Mouse (Mus musculus) right cerebral cortex, postnatal 36 days (tissue): ENCODE results near the gene Cntnap2.
"Not testable (repeated sequence)": the region's sequence is repeated elsewhere in the genome, so short reads cannot be mapped to it uniquely, and the experiment has no call there.

Source experiments
- DNase-seq, 2 experiments: peaks; one replicate each; pipeline ENCODE4 v3.0.0; 2022; ENCODE audit warnings: low spot score in 2 of 2, mixed read lengths in 1 of 2

Gene Cntnap2

DNA sequence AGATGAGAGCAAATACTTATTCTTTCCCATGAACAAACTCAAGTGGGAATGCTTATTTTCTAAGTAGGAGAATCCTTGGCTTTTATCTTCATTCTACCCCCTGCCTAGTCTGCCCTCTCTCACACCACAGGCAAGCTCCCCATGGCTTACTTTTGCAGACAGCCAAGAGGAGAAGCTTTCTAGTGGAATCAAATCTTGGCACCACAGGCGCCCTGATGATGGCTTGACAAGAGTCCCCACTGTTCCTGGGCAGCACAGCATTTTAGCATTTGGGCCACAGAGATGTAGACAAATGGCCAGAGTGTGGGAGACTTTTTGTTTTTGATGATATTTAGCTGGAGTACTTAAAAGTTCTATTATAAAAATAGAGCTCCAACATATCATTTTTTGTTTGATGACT is 1204.0 kb downstream of the Cntnap2 start:
- DNase-seq, result no peak

DNA sequence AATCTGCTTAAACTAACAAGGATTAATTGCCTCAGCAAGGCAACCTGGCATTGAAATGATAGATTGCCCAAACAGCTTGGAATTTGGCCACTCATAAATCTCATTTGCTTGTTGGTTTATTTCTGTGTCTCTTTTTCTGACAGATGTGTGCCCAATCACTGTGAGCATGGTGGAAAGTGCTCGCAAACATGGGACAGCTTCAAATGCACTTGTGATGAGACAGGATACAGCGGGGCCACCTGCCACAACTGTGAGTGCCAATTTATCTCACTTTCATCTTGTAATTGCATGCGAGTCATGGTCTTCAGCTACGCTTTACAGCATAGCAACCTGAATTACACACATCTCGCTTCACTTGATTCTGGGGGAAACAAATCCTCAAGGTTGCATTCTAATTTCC is 1287.8 kb downstream of the Cntnap2 start:
- DNase-seq, result no peak

DNA sequence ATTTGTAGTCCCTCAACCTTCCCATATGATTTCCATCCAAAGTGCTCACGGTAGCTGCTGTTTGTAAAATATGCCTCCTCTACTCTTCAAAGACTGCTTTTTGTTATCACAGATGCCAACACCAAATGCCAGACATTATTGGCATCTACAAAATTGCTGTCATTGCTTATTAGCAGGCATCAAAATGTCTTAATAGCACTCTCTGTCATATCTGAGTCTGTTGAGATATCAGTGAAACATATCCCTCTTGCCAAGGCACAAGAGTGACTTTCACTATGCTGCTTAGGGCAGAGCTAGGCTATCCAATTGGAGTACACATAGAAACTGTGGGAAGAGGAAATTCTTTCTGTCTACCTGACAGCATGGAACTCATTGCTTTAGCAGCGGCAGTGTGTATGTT is 1301.9 kb downstream of the Cntnap2 start:
- no peak for DNase-seq

- no peak for DNase-seq
These were observed 1303.0 kb downstream of the Cntnap2 start for GRCm38 (mm10) chr6:46362156-46362555.

DNA sequence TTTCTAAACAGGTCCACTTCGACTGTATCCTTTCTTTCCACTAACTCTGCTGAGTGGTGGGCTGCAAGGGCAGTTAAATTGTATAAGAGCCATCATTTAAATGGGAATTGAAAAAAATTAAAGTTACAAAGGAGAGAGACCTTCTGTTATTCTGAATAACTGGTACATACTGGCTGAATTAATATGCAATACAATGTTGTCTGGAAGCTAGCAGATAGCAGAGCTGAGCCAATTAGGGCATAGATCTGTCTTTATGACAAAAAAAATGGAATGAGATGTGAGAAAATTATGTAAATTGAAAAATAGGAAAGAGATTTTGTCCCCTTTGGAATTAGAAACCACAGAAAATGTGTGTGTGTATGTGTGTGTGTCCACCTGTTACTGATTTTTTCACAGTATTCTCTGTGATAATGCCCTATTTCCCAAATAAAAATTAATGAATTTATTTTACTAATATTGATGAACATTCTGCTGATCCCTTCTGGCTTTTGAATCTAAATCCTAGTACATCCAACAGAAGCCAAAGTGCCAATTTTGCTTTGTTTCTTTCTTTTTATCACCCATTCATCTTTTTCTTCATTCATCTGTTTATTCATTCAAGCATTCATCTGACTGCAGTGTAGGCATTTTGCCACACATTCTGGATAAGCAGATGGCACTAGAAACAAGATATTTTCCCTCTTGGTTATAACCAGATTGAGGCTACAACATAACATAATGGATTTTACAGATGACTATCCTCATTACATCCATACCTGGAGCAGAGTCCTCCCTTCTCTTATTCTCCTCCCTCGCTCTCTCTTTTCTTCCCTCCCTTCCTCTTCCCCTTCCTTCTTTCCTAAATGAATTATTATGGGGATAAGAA is 1339.8 kb downstream of the Cntnap2 start:
- DNase-seq, result no peak

GRCm38 (mm10) chr6:46414154-46414553 is 1355.0 kb downstream of the Cntnap2 start:
- no peak for DNase-seq

GRCm38 (mm10) chr6:46414562-46414961 is 1355.4 kb downstream of the Cntnap2 start:
- no peak for DNase-seq

- no peak for DNase-seq
These were observed 1360.7 kb downstream of the Cntnap2 start for GRCm38 (mm10) chr6:46419827-46420226.

DNA sequence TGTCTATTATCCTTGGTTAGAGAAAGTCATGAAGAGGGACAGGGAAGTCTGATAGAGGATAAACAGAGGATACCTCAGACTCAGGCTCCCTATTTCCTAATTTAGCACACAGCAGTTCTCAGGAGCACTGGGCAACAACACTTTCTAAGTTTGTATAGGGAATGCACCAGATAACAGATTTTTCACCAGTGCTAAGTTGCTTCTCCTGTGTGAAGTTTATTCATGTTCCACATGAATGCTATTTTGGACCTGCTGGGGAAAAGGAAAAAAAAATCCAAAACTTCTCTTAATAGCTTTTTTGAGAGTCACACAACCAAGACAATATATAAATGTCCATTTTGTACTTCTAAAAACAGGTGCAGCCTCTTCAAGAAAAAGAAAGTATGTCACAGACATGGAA is 1361.2 kb downstream of the Cntnap2 start:
- no peak for DNase-seq

DNA sequence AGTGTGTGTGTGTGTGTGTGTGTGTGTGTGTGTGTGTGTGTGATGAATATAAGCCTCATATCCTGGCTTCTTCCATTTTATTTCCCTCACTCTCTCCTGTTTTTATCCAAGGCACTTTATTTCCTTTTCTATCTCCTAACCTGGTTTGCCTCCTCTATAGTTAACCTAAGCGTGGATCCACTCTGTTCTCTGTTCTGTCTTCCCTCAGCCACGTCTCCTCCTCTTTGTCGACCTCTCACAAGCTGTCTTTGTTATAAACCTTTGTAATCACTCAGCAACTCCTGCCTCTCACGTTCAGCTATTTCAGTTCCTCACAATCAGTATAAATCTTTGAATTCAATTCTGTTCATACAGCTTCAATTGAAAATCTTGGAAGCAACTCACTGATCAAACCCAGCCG is 1369.1 kb downstream of the Cntnap2 start:
- DNase-seq, result no peak

DNA sequence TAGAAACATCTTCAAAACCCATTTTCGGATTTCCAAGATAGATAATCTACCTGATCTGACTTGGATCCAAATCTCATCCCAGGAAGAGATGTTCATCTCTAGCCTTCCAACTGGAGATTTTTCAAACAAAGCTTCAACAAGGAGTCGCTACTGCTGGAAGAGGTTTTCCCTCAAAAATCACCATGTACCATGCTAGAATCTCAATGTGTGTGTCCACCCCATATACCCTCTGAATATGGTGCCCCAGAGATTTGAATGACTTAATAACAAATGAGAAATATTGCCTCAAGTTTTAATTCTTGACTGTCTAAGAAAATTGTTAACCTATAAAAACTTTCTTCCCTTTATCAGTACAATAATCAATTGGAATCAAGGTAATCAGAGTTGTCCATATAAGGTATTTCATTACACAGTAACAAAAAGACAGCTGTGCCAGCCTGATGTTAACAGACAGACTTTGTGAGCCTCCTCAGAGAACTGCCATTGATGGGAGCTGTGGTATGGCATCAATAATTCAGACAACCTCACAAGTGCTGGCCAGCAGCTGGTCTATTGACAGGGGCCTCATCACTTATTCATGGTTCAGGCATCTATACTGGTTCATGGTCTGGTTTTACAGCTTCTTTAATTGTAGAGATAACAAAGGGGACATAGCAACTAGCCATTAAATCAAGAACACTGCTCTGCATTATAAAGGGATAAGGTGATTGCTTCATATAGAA is 1391.9 kb downstream of the Cntnap2 start:
- no peak for DNase-seq

DNA sequence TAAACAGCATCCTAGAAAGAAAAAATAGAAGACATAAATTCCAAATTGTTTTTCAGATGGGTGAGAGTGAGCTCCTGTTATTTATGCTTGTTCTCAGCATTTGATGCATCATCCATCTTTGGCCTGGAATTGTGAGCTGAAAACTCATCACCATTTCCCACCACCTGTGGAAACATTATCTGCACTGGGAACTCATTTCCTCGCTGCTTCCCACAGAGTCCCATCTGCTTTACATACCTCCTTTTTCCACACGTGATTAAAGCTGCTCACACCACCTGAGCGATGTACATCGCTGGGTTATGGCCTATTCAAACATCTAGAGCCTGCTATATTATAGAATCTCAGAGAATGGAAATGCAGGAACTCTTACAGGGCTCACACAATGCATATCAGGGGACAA is 1413.5 kb downstream of the Cntnap2 start:
- DNase-seq, result no peak

DNA sequence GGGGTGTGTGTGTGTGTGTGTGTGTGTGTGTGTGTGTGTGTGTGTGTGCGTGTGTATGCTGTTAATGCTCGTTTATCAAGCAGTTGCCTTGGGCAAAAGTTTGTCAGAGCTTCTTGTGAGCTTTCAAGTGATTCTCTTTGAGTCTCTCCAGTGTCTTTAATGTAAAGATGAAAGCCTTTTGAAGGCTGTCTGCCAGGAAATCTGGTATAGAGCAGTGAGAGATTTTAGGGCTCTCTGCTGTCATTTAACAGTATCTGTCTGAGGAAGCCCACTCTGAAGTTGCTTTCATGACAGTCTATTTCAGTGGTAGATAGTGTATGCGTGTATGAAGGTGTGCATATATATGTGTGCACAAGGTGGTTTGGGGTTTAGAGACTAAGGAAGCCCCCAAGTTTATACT is 1425.2 kb downstream of the Cntnap2 start:
- no peak for DNase-seq

- DNase-seq, result no peak
These were observed 1443.6 kb downstream of the Cntnap2 start for GRCm38 (mm10) chr6:46502786-46503185.

DNA sequence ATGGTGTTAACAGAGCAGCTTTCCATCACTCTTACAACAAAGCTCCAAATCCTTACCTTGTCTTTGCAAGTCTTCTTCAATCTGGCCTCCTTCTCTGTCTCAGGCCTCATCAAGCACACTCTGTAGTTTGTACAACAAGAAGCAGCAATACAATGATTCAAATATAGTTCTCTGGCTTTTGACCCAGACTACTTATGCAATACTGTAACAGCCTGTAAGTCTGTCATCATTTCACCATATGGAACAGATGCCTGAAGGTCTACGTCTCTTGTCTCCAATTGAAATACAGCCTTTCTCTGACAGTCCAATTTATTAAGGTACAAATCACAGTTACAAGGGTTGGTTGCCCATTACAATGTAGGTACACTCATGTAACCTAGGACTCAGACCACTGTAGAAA is 1453.7 kb downstream of the Cntnap2 start:
- no peak for DNase-seq

- not testable (repeated sequence) for DNase-seq
These were observed 1478.4 kb downstream of the Cntnap2 start for GRCm38 (mm10) chr6:46537586-46537985.

GRCm38 (mm10) chr6:46563470-46563869 is 1504.3 kb downstream of the Cntnap2 start:
- no peak for DNase-seq

GRCm38 (mm10) chr6:46575055-46575454 is 1515.9 kb downstream of the Cntnap2 start:
- no peak for DNase-seq

DNA sequence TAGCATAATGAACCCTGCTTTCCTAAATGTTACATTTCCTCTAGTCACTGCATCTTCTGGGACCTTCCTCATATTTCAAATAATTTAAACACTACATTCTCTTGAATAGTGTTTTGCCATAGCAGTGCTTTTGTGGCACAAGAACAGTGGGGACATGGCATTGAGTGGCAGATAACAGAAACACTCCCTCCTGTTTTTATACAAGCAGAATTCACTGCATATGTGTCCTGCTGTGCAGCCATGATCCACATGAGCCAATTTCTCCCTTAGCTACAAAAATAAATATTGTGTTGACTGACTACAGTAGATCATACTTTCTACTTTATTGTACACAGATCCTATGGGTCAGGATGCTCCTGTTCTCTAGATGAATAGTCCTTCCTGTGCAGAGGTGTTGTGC is 1553.2 kb downstream of the Cntnap2 start:
- no peak for DNase-seq

DNA sequence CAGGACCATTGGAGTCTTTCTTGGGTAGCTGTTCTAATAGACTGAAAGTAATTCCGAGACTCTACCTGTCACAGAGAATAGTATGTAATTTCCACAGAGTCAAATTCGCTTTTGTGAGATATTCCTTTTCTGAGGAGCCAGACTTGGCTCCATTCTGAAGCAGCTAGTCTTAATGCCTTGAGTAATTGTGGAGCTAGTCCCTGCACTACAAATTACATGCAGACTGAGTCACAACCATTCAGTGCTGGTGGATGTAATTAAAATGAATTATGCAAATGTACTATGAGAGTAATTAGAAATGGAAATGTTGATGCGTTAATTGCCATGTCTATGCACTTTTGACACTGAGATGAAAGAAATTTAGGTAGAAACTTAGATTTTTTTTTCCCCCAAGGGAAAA is 1553.7 kb downstream of the Cntnap2 start:
- DNase-seq, result no peak

DNA sequence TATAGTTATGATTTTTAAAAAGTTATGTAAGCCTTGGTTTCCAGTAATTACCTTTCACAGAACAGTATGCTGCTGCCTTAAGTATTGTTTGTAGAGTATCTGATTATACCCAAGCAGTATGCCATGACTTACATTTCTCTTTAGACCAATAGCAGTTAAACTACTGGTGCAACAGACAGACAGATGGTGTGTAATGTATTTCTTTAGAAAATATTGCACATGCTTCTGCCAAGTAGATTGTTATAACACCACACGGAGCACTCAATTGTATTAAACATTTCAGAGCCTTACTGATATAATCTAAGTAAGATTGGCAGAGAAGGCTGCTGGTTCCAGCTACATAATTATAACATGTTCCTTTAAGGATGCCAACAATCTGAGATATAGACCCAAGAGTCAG is 1609.9 kb downstream of the Cntnap2 start:
- DNase-seq, result no peak

DNA sequence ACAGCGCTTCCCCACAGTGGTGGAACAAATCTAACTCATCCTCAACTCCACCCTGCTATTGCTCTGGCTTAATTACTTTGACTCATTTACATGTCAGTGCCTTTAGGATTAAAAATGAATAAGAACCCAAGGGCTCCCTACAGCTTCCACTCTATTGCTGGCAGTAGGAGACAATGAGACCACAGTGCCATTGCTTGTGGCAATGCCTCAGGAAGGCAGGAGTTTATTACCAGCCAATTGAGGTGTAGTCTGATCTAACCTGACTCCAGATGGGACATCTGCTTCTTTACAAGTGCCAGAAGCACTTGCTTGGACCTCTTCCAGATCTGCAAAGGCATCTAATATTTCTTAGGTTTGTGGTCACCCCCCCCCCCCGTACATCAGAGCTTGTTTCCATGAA is 1615.9 kb downstream of the Cntnap2 start:
- DNase-seq, result no peak

DNA sequence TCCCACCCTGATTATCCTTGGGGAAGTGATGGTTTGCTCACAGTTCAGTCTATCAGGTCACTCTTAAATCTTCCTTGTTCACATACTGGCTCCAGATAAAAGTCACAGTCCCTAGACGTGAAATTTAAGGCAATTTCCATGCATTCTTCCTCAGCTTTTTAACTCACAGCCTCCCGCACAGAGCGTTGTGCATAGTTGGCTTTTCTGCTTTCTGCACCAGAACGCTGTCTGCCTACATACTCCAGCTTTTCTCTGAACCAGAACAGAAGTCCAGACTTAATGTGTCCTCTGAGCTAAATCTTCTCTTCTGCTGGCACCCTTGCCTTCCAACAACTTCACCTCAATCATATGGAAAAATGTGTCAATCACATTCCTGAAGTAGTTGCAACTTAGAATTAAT is 1616.5 kb downstream of the Cntnap2 start:
- peak; percentile 12 to 43 for DNase-seq
